Mouse (Mus musculus) olfactory bulb, adult 2 months (tissue): ENCODE data around the gene Gm42517.

Source experiments
- CTCF ChIP-seq: fragments of 200-500 bp; IDR thresholded peaks from 2 replicates; pipeline ENCODE4 v1.5.1; 2012; ENCODE audit warnings: low read depth, mild to moderate bottlenecking, low read length, moderate library complexity; ENCODE audit not compliant: insufficient read depth
- POLR2A ChIP-seq: fragments of 200-500 bp; IDR thresholded peaks from 2 replicates; pipeline ENCODE4 v1.6.1; 2012; ENCODE audit warnings: mild to moderate bottlenecking, low read depth, low read length, moderate library complexity; ENCODE audit not compliant: insufficient read depth

DNA sequence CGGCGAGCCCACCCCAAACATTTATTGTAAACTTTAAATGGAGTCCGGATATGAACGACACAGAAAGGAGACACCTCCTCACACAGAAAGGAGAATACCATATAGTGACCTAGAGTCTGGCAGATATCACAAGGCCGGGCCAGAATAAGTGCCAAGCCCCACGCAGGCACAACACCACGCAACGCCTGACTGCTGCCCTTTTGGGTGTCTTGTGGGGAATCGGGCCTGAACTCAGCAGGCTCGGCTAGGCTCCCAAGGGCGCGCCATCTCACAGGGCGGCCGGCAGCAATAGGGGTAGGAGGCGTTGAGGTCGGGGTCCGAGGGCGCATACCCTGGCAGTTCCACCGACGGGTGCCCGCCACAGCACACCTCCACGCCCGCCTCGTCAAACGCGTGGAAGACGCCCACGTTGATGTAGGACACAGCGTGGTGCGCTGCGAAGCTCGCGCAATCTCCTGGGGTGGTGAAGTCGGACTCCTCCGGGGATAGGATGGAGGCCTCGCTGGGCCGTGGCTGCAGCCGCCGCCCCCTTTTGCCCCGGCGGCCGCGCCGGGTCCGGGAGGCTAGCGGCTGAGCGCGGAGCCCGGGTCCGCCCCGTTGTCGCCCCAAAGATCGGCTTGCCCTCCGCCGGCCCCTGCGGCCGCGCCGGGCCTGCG is 1.3 kb downstream of the Gm42517 start:
- TF ChIP-seq CTCF (no peak), POLR2A (no peak)
